Mouse (Mus musculus): Measurements from ENCODE around the gene Gpr18.
A peak's percentile ranks its signal among the peaks of the same experiment; 100 is the strongest.
"Not testable (repeated sequence)": the region's sequence is repeated elsewhere in the genome, so short reads cannot be mapped to it uniquely, and the experiment has no call there.

The Gpr18 gene

DNA sequence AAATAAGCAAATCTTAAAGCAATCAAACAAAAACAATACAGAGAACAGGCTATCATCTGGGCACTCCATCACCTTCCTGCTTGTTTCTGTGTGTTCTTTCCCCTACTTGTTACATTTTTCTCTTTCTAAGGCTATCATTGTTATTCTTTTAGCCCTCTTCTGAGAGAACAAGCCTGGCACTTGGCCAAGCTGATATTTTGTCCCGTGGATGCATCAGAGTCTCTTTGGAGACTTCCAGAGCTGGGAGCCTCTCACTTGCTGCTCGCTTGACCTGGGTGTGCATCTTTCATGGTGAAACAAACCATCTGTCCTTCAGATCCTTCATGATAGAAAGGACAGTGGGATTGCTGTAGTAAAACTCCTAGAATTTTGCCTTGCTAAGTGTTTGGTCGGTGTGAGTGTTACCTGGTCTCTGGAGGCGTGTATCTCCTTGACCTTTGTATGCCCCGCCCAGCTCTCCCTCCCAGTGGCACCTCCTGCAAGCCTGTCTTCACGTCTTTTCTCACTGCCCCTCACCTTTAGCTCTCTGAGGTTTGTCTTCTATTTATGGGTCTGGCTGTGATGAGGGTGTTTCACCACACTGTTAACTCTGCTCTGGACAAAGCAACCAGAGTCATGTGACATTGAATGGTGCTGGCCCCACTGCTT lies 31.3 kb downstream of the Gpr18 start:
- DNase-seq (ENCODE audit: low spot score): no peak

DNA sequence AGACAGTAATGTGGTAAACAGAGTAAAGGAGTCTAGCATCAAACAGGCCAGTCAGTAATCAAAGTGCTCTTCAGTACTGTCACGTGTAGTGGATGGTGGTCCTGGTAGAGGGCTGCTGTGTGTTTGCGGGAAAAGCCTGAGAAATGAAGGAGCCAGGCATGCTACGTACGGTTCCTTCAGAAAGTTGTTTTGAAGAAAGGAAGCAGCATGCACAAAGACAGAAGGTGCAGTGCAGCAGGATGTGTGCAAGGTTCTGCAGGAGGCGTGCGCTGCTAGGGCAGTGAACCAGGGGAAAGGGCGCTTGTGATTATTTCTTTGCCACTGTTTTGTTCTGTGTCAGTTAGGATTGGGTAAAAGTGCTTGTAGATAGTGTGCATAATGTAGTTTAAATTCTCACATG lies 34.4 kb downstream of the Gpr18 start:
- DNase-seq (ENCODE audit: low spot score): no peak

DNA sequence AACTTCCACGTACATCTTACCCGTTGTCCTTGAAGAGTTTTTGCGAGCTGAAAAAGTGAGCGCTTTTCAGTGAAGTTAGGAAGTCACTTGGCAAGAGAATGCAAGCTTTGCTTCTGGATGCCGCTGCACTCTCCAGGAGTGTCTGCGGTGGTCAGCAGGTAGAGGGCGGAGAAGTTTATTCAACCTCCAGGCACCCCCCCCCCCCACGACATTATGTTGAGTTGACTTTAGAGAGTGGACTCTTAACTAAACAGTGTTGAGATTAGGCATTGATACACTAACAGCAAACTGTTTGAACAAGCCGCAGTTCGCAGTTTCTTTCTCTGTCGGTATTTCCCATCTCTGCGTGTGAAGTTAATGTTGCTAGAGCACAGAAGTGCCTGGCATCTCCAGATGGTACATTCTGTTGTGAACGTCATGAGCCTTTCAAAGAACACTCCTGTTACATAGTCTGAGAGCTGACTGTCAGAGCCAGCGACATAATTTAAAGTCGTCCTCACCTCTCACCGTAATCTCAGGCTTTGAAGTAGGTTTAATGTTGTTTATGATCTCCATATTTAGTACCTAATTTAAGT lies 36.2 kb downstream of the Gpr18 start:
- peak; percentile 5 for DNase-seq (ENCODE audit: low spot score)

- no peak for DNase-seq (ENCODE audit: low spot score)
Measured at GRCm38 (mm10) chr14:121878859-121879206, 36.7 kb downstream of the Gpr18 start.

- DNase-seq (ENCODE audit: low spot score): peak; percentile 99
Measured at GRCm38 (mm10) chr14:121878176-121878858, 37.3 kb downstream of the Gpr18 start, which contains the start of gene Ubac2. Ubac2 (plus strand) TSS chr14:121878620.

- DNase-seq (ENCODE audit: low spot score): no peak
Measured at GRCm38 (mm10) chr14:121877640-121878039, 37.9 kb downstream of the Gpr18 start.

DNA sequence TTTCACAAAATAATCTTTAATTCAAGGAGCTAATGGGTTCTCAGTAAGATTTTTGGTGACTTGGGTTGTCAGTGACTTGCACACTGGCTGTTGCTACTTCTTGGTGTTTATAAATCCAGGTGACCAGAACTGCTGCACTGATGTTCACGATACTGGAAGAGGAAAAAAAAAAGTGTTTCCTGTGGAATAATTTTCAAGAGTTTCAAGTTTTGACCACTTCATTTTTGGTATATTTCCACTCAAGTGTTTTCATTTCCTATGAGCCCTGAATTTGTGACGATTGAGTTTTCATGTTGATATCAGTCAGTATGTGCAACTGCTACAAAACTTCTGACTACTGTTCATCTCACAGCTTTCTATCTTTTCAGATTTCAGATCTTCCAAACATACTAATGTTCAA lies 38.7 kb downstream of the Gpr18 start:
- no peak for DNase-seq (ENCODE audit: low spot score)

- not testable (repeated sequence) for DNase-seq (ENCODE audit: low spot score)
Measured at GRCm38 (mm10) chr14:121876190-121876589, 39.4 kb downstream of the Gpr18 start.

DNA sequence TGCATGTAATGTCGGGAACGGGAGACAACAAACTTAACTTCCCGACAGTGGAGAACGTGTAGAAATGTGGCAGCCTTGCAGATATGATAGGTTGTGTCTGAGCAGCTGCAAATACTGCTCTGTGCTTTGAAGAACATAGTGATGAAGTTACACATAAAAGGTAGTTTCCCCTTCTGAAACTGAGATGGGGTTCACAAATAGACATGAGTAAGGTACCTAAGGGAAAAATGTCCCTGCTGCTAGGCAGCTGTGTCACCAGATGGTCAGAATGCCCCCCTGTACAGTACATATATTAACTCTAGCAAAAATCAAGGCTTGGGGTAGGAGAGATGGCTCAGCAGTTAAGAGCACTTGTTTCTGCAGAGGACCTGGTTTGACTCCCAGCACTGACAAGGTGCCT lies 41.9 kb downstream of the Gpr18 start:
- no peak for DNase-seq (ENCODE audit: low spot score)

GRCm38 (mm10) chr14:121873172-121873571 lies 42.4 kb downstream of the Gpr18 start:
- DNase-seq (ENCODE audit: low spot score): no peak

DNA sequence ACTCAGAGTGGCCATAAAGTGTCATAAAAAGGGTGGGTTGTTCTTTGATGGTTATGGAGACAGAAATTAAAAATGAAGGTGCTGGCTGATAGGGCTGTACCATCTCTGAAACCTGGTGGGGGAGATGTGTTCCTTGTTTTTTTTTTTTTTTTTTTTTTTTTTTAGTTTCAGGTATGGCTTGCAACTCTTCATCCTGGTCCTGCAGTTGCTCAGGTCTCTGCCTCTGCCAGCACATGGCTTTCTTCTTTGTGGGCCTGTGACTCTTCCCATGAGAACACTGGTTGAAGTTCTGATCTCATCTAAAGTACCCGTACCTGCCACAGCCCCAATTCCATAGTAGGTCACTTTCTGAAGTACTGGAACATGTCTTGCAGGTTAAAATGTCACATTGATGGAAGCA lies 42.8 kb downstream of the Gpr18 start:
- no peak for DNase-seq (ENCODE audit: low spot score)

DNA sequence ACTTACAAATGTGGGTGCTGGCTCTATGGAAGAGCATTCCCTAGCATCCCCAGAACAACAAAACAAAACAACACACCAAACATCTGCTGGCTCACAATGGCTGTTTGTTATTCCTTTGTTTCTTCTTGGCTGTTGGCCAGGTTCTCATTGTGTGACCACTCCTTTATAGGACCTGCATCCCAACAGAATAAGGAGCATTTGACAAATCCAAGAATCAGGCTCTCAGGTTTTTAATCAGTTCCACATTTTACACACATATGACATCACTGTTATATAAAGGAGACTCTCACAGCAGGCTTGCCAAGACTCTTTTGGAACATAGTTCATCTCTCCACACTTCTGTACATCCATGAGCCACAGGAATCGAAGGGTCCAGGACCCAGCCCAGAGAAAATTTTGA lies 46.5 kb downstream of the Gpr18 start:
- DNase-seq (ENCODE audit: low spot score): no peak

GRCm38 (mm10) chr14:121866574-121866973 lies 49.0 kb downstream of the Gpr18 start:
- no peak for DNase-seq (ENCODE audit: low spot score)

DNA sequence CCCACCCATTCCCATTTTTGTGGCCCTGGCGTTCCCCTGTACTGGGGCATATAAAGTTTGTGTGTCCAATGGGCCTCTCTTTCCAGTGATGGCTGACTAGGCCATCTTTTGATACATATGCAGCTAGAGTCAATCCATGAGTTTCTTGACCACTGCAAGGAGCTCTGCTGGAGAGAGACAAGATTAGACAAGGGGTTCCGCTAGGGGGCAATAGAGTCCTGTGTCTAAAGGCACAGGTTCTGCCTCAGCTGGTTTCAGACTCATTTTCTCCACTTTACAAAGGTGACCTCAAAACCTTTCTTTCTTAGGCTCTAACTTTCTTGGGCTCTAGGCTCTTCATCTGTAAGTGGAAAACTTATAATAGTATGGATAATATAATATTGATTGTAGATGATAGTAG lies 50.4 kb downstream of the Gpr18 start:
- DNase-seq (ENCODE audit: low spot score): peak; percentile 90
